Mouse (Mus musculus) lung, embryonic 14.5 days (tissue): ENCODE data around the gene Rheb. TPM values are rescaled to one million over a fixed set of nuclear protein-coding genes. Genes with fewer than 3 reads are reported as not detected.

Source experiments
- ATAC-seq: fragments of 200-750 bp; cut with Nextera tagmentation; 2 replicates; pipeline ENCODE4 v1.8.0; 2017; ENCODE audit warnings: mild to moderate bottlenecking, moderate TSS enrichment, moderate library complexity; ENCODE audit not compliant: insufficient read depth
- DNase-seq: peaks from one replicate; pipeline ENCODE4 v3.0.0-alpha.2; 2015
- H3K27ac ChIP-seq: fragments of 300-500 bp; sonication (generic); 2 replicates; pipeline ENCODE4 v1.5.1; 2014; ENCODE audit warnings: low read depth, mild to moderate bottlenecking, moderate library complexity
- H3K27me3 ChIP-seq: fragments of 300-500 bp; sonication (generic); 2 replicates; pipeline ENCODE4 v1.6.1; 2014; ENCODE audit warnings: low read length, control low read depth; ENCODE audit not compliant: insufficient read depth
- H3K36me3 ChIP-seq: fragments of 300-500 bp; sonication (generic); 2 replicates; pipeline ENCODE4 v1.6.1; 2014; ENCODE audit warnings: control low read depth; ENCODE audit not compliant: insufficient read depth
- H3K4me1 ChIP-seq: fragments of 300-500 bp; sonication (generic); 2 replicates; pipeline ENCODE4 v1.6.1; 2014; ENCODE audit warnings: antibody characterized with exemption, control low read depth; ENCODE audit not compliant: insufficient read depth
- H3K4me2 ChIP-seq: fragments of 300-500 bp; sonication (generic); 2 replicates; pipeline ENCODE4 v1.6.1; 2014; ENCODE audit warnings: mild to moderate bottlenecking
- H3K4me3 ChIP-seq: fragments of 300-500 bp; sonication (generic); 2 replicates; pipeline ENCODE4 v1.5.1; 2014; ENCODE audit warnings: low read depth, low read length
- H3K9ac ChIP-seq: fragments of 300-500 bp; sonication (generic); 2 replicates; pipeline ENCODE4 v1.6.1; 2014
- H3K9me3 ChIP-seq: fragments of 300-500 bp; sonication (generic); 2 replicates; pipeline ENCODE4 v1.6.1; 2016; ENCODE audit warnings: low read depth, low read length, control low read depth
- CTCF ChIP-seq: IDR thresholded peaks from 2 replicates; pipeline ENCODE4 v1.5.1; 2016; ENCODE audit warnings: antibody characterized with exemption, low read depth
- WGBS: fragments of 180-500 bp; shearing (Covaris S2); extraction: QIAGEN DNeasy Blood & Tissue Kit; methylation state at CpG from one replicate; pipeline ENCODE4 v1.1.7; 2014; 5-methylcytosine and 5-hydroxymethylcytosine counted together
- polyA plus RNA-seq: library from polyadenylated mRNA; unstranded; fragments of >200 nt; fragmentation: Nextera tagmentation; extraction: Ambion mirVana; gene quantifications from 2 replicates; pipeline ENCODE4 v1.2.1, GENCODE M21; 2014

Rheb gene
- polyA plus RNA-seq, 1 experiment from 2014 or later: 198 TPM

DNA sequence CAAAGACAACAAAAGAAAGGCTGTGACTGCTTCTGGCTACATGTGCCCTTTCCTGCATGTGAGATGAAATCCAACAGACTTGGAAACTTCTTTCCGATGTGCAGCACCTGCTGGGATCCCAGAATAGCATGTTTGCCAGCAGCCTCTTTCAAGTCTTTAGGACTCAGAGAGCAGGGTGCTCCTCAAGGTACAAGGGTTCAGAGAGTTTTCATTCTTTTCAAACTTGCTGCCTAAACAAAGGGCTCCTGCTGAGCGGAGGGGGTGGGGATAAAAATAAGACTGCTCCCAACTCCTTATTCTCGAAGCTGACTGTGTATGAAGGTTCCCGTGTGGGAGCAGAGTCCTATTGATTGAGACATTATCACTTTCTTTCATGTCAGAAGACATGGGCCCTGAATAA, 25.2 kb downstream of the Rheb start:
- Histone ChIP-seq H3K27ac (no peak overlapping the region), H3K4me1 (no peaks in the 10 kb centered on the region), H3K36me3 (peaks cover 45% of the 10 kb centered on the region), H3K4me3 (no peak overlapping the region), H3K9ac (no peak overlapping the region), H3K4me2 (no peak overlapping the region), H3K9me3 (no peaks in the 10 kb centered on the region), H3K27me3 (no peaks in the 10 kb centered on the region)
- no peak for TF ChIP-seq CTCF
- no peak for DNase-seq
- no peak for ATAC-seq
- WGBS: 88% methylated on average over 4 of the region's 4 CpGs

DNA sequence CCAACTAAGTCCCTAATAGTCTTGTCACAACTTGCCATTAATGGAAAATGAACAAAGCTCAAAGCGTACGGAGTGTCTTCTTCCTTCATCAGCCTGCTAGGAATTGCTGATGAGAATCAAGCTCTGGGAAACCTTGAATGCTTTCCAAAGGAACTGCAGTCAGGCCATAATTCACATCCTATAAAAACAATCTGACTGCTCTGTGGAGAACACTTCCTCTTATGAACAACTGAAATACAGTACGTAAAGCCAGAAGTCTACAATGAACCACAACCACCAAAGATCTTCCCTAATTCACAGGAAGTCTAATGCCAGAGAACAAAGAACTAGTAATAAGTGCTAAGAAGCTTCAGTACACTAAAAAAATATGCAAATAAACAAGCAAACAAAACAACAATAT, 28.5 kb downstream of the Rheb start:
- peak overlapping the region; percentile 16 for H3K27ac ChIP-seq
- peak; percentile 82 for DNase-seq
- H3K27me3 ChIP-seq: no peaks in the 10 kb centered on the region
- 0 out of 2 replicates have a peak, but pooled peaks have one; percentile 44 for ATAC-seq
- H3K4me1 ChIP-seq: no peaks in the 10 kb centered on the region
- peaks cover 68% of the 10 kb centered on the region for H3K36me3 ChIP-seq
- no peak for TF ChIP-seq CTCF
- 45% methylated on average over 3 of the region's 3 CpGs for WGBS
- no peak overlapping the region for H3K9ac ChIP-seq
- H3K9me3 ChIP-seq: no peaks in the 10 kb centered on the region
- no peak overlapping the region for H3K4me3 ChIP-seq
- no peak overlapping the region for H3K4me2 ChIP-seq

GRCm38 (mm10) chr5:24813005-24813404, 29.4 kb downstream of the Rheb start:
- Histone ChIP-seq H3K9ac (no peak overlapping the region), H3K4me1 (no peaks in the 10 kb centered on the region), H3K4me3 (no peak overlapping the region), H3K36me3 (peaks cover 75% of the 10 kb centered on the region), H3K27me3 (no peaks in the 10 kb centered on the region), H3K4me2 (no peak overlapping the region), H3K27ac (no peak overlapping the region), H3K9me3 (no peaks in the 10 kb centered on the region)
- TF ChIP-seq CTCF: no peak
- 66% methylated on average over 4 of the region's 4 CpGs for WGBS
- DNase-seq (no peak), ATAC-seq (no peak)

DNA sequence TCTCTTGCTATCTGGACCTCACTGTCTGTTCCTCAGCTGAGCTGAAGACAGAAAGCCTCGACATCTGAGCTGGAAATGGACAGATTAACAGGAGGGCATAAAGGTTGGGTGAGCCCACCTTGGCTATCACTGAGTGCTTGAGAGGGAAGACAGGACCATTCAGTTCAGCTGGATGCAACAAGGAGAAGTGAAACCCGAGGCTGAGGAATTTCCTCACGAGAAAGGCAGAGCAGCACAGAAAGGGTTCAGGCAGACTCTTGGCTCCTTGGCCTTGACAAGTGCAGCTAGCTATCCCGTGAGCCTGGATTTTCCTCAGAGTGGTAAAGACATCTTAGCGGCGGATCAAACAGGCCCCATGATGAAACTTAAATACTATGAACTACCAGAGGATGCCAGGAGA, 37.2 kb downstream of the Rheb start:
- Histone ChIP-seq H3K4me1 (no peaks in the 10 kb centered on the region), H3K9me3 (no peaks in the 10 kb centered on the region), H3K4me3 (no peak overlapping the region), H3K36me3 (peaks cover 68% of the 10 kb centered on the region), H3K27me3 (no peaks in the 10 kb centered on the region), H3K9ac (no peak overlapping the region), H3K27ac (no peak overlapping the region), H3K4me2 (no peak overlapping the region)
- DNase-seq (no peak), ATAC-seq (no peak)
- WGBS: 74% methylated on average over 6 of the region's 6 CpGs
- no peak for TF ChIP-seq CTCF

DNA sequence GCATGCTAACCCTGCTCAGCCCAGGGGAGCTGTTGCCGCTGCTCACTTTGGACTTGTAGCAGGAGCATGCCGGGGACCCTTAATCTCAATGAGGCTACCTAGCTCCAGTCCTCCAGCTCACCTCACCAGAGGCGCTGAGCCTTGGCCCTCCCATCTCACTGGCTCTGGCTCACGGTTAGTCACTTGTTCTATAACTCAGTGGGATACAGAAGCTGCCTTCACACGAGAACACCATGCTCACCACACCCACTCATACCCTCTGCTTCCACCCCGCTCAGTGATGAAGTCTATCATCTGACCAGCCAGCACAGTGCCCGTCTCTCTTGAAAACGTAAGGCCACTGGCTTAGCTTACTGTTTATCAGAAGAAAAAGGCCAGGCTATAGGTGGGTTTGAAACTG, 37.8 kb downstream of the Rheb start:
- no peaks in the 10 kb centered on the region for H3K4me1 ChIP-seq
- no peak overlapping the region for H3K27ac ChIP-seq
- H3K4me2 ChIP-seq: no peak overlapping the region
- H3K36me3 ChIP-seq: peaks cover 68% of the 10 kb centered on the region
- H3K9ac ChIP-seq: no peak overlapping the region
- H3K9me3 ChIP-seq: no peaks in the 10 kb centered on the region
- WGBS: 92% methylated on average over 8 of the region's 8 CpGs
- no peak overlapping the region for H3K4me3 ChIP-seq
- ATAC-seq (no peak), DNase-seq (no peak)
- no peak for TF ChIP-seq CTCF
- H3K27me3 ChIP-seq: no peaks in the 10 kb centered on the region

DNA sequence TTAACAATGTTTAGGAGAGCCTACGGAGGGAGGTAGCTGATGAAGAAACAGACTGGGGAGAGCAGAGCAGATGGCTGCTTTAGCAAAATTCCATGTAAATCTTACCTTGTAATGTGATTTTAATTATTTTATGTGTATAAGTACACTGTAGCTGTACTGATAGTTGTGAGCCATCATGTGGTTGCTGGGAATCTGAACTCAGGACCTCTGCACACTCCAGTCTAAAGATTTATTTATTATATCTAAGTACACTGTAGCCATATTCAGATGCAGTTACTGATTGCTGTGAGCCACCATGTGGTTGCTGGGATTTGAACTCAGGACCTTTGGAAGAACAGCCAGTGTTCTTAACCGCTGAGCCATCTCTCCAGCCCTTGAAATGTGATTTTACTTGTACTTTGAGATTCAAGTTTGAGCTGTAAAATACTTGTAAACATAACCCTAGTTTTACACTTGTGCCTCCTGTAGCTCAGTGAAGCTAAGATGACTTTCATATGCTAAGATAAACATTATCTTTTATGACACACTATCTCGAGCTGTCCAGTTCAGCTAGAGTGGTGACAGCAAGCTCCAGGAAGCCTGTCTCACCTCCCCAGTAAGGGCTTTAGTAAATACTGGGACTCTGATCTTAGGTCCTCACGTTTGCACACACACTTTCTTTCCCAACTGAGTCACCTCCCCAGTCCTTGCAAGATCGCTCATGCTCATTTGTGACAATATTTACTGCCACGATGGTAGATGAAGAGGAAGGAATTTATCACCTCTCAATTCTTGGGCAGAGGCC, 40.4 kb downstream of the Rheb start:
- no peak overlapping the region for H3K4me2 ChIP-seq
- H3K27ac ChIP-seq: no peak overlapping the region
- H3K27me3 ChIP-seq: no peaks in the 10 kb centered on the region
- TF ChIP-seq CTCF: no peak
- H3K36me3 ChIP-seq: peaks cover 45% of the 10 kb centered on the region
- H3K4me1 ChIP-seq: no peaks in the 10 kb centered on the region
- ATAC-seq (no peak), DNase-seq (no peak)
- H3K4me3 ChIP-seq: no peak overlapping the region
- H3K9ac ChIP-seq: no peak overlapping the region
- WGBS: 43% methylated on average over 6 of the region's 6 CpGs
- no peaks in the 10 kb centered on the region for H3K9me3 ChIP-seq

GRCm38 (mm10) chr5:24800416-24800815, 42.0 kb downstream of the Rheb start:
- TF ChIP-seq CTCF: peak; percentile 53

More at GRCm38 (mm10) chr5:24800416-24800815, 42.0 kb downstream of the Rheb start:
- no peaks in the 10 kb centered on the region for H3K27me3 ChIP-seq
- no peaks in the 10 kb centered on the region for H3K9me3 ChIP-seq
- DNase-seq (peak; percentile 45), ATAC-seq (no peak)
- no peak overlapping the region for H3K9ac ChIP-seq
- H3K36me3 ChIP-seq: peaks cover 29% of the 10 kb centered on the region
- no peaks in the 10 kb centered on the region for H3K4me1 ChIP-seq
- no peak overlapping the region for H3K27ac ChIP-seq
- H3K4me2 ChIP-seq: no peak overlapping the region
- H3K4me3 ChIP-seq: no peak overlapping the region
